In genomic region chr15:51734194-51734593, GRCm38 (mm10) we compare ENCODE assay signal across 18 mouse cellular contexts.
DNase-seq lines count a peak whose midpoint lies in the region; ATAC-seq and TF ChIP-seq lines count a peak whose summit lies in the region.
"Had no signal": no experiment of that assay in that cellular context is flagged by ENCODE, and none has a peak within 500 bp of the region (broad histone marks: within the 10 kb centered on the region; RNA-seq: fewer than 3 reads in every experiment).

No protein-coding gene starts in this region.

- no peak overlapping the region for H3K4me2 ChIP-seq in liver, postnatal 0 days (ENCODE audit: low read depth, low read length)
- no peak overlapping the region for H3K4me2 ChIP-seq in neural tube, embryonic 15.5 days
- H3K4me2 ChIP-seq in hindbrain, embryonic 13.5 days, result no peak overlapping the region
- H3K4me2 ChIP-seq: embryonic facial prominence, embryonic 12.5 days; forebrain, embryonic 13.5 days; forebrain, embryonic 15.5 days had no signal

- H3K4me3 ChIP-seq in liver, adult 2 months (ENCODE audit: insufficient read depth, low read depth, low read length), result no peak overlapping the region
- H3K4me3 ChIP-seq in liver, postnatal 0 days (ENCODE audit: low read depth, low read length), result no peak overlapping the region
- H3K4me3 ChIP-seq in neural tube, embryonic 15.5 days (replicated peaks), result no peak overlapping the region
- H3K4me3 ChIP-seq in hindbrain, embryonic 13.5 days, result no peak overlapping the region
- H3K4me3 ChIP-seq: embryonic facial prominence, embryonic 10.5 days; embryonic facial prominence, embryonic 12.5 days; forebrain, embryonic 13.5 days; forebrain, embryonic 15.5 days had no signal

- WGBS in liver, adult 2 months, result 88% methylated on average over 1 of the region's 1 CpGs
- 76% methylated on average over 1 of the region's 1 CpGs for WGBS in liver, postnatal 0 days (ENCODE audit: insufficient replicate concordance)
- WGBS in neural tube, embryonic 15.5 days, result 95% methylated on average over 1 of the region's 1 CpGs
- 82% methylated on average over 1 of the region's 1 CpGs for WGBS in hindbrain, embryonic 13.5 days

- H3K9me3 ChIP-seq in liver, postnatal 0 days (ENCODE audit: low read length), result no peaks in the 10 kb centered on the region
- no peaks in the 10 kb centered on the region for H3K9me3 ChIP-seq in neural tube, embryonic 15.5 days (replicated peaks)
- peaks cover 5% of the 10 kb centered on the region; the same call in 1 of the 2 replicates for H3K9me3 ChIP-seq in hindbrain, embryonic 13.5 days
- H3K9me3 ChIP-seq: embryonic facial prominence, embryonic 10.5 days; embryonic facial prominence, embryonic 12.5 days; forebrain, embryonic 13.5 days; forebrain, embryonic 15.5 days had no signal

- TF ChIP-seq CTCF in liver, adult 2 months (IDR thresholded peaks at IDR 0.05; ENCODE audit: low read depth, low read length), result no peak
- TF ChIP-seq CTCF in liver, postnatal 0 days (IDR thresholded peaks at IDR 0.05; ENCODE audit: low read depth), result no peak

- ATAC-seq in liver, postnatal 0 days, result no peak
- peak; percentile 59 for ATAC-seq in megakaryocyte, adult 5-6 weeks (ENCODE audit: poor library complexity, severe bottlenecking)
- no peak for ATAC-seq in neural tube, embryonic 15.5 days (ENCODE audit: low FRiP score)
- ATAC-seq in hindbrain, embryonic 13.5 days (ENCODE audit: low FRiP score), result no peak
- ATAC-seq: forebrain, embryonic 13.5 days; forebrain, embryonic 15.5 days; forebrain, postnatal 0 days had no signal

- no peaks in the 10 kb centered on the region for H3K27me3 ChIP-seq in liver, adult 2 months (ENCODE audit: control insufficient read depth, insufficient read depth, low read length)
- no peaks in the 10 kb centered on the region for H3K27me3 ChIP-seq in liver, postnatal 0 days (ENCODE audit: insufficient read depth, low read length)
- H3K27me3 ChIP-seq in neural tube, embryonic 15.5 days (replicated peaks), result no peaks in the 10 kb centered on the region
- H3K27me3 ChIP-seq in hindbrain, embryonic 13.5 days, result no peaks in the 10 kb centered on the region
- H3K27me3 ChIP-seq: embryonic facial prominence, embryonic 12.5 days; forebrain, embryonic 13.5 days; forebrain, embryonic 15.5 days had no signal

- H3K36me3 ChIP-seq in liver, adult 2 months (ENCODE audit: control insufficient read depth, insufficient read depth, low read length), result no peaks in the 10 kb centered on the region
- no peaks in the 10 kb centered on the region for H3K36me3 ChIP-seq in liver, postnatal 0 days (replicated peaks; ENCODE audit: insufficient read depth, low read length)
- H3K36me3 ChIP-seq in neural tube, embryonic 15.5 days, result no peaks in the 10 kb centered on the region
- no peaks in the 10 kb centered on the region for H3K36me3 ChIP-seq in hindbrain, embryonic 13.5 days
- H3K36me3 ChIP-seq: embryonic facial prominence, embryonic 10.5 days; embryonic facial prominence, embryonic 12.5 days; forebrain, embryonic 15.5 days had no signal

- no peak overlapping the region for H3K27ac ChIP-seq in liver, adult 2 months (replicated peaks; ENCODE audit: insufficient read depth, low read depth, low read length)
- H3K27ac ChIP-seq in liver, postnatal 0 days (ENCODE audit: low read depth), result no peak overlapping the region
- H3K27ac ChIP-seq in neural tube, embryonic 15.5 days (replicated peaks), result no peak overlapping the region
- H3K27ac ChIP-seq in hindbrain, embryonic 13.5 days, result no peak overlapping the region
- H3K27ac ChIP-seq: embryonic facial prominence, embryonic 10.5 days; embryonic facial prominence, embryonic 12.5 days; forebrain, embryonic 13.5 days; forebrain, embryonic 15.5 days had no signal

- H3K4me1 ChIP-seq in liver, adult 2 months (ENCODE audit: control insufficient read depth, insufficient read depth, low read length), result no peaks in the 10 kb centered on the region
- H3K4me1 ChIP-seq in liver, postnatal 0 days (ENCODE audit: insufficient read depth), result no peaks in the 10 kb centered on the region
- H3K4me1 ChIP-seq in neural tube, embryonic 15.5 days, result no peaks in the 10 kb centered on the region
- no peaks in the 10 kb centered on the region for H3K4me1 ChIP-seq in hindbrain, embryonic 13.5 days (replicated peaks)
- H3K4me1 ChIP-seq: embryonic facial prominence, embryonic 10.5 days; embryonic facial prominence, embryonic 12.5 days; forebrain, embryonic 13.5 days; forebrain, embryonic 15.5 days had no signal

- TF ChIP-seq EP300 in liver, postnatal 0 days (IDR thresholded peaks at IDR 0.05; ENCODE audit: low read depth), result no peak

- DNase-seq in liver, adult 2 months (ENCODE audit: extremely low read depth, low read depth, low spot score), result peak; percentile 9
- DNase-seq in liver, postnatal 0 days, result no peak
- DNase-seq: adrenal gland, adult 2 months; adrenal gland, postnatal 14 days; adrenal gland, postnatal 36 days; cerebellum, adult 11-12 months; cerebellum, adult 2 months; cerebellum, adult 9-10 months; cerebellum, postnatal 10 days; cerebellum, postnatal 25 days; forebrain, postnatal 0 days had no signal

- no peak for TF ChIP-seq POLR2A in liver, adult 2 months (IDR thresholded peaks at IDR 0.05; ENCODE audit: extremely low read depth, insufficient read depth, low read length)

- H3K79me2 ChIP-seq in liver, adult 2 months (ENCODE audit: control insufficient read depth, insufficient read depth, low read length), result no peaks in the 10 kb centered on the region

- no peak overlapping the region for H3K9ac ChIP-seq in liver, adult 2 months (ENCODE audit: low read depth, low read length)
- no peak overlapping the region for H3K9ac ChIP-seq in liver, postnatal 0 days (replicated peaks)
- H3K9ac ChIP-seq in neural tube, embryonic 15.5 days (replicated peaks), result no peak overlapping the region
- H3K9ac ChIP-seq in hindbrain, embryonic 13.5 days, result no peak overlapping the region
- H3K9ac ChIP-seq: embryonic facial prominence, embryonic 12.5 days; forebrain, embryonic 13.5 days; forebrain, embryonic 15.5 days; forebrain, postnatal 0 days had no signal
